Mouse (Mus musculus) left cerebral cortex, postnatal 4 days (tissue): Measurements from ENCODE around the gene Rfx6. TPM values are rescaled to one million over a fixed set of nuclear protein-coding genes. Genes with fewer than 3 reads are reported as not detected.

Source experiments
- DNase-seq: peaks from one replicate; pipeline ENCODE4 v3.0.0-alpha.2; 2022
- intact Hi-C: fragments of 180-260 bp; cut with DNase I; formaldehyde crosslinking; loops from one replicate; pipeline ENCODE4 v1.15.1; 2025
- total RNA-seq, 2 experiments: library from RNA; stranded (reverse); gene quantifications; 2 replicates each; pipeline ENCODE4 v1.2.3; 2021

The Rfx6 gene
- total RNA-seq: not detected

DNA sequence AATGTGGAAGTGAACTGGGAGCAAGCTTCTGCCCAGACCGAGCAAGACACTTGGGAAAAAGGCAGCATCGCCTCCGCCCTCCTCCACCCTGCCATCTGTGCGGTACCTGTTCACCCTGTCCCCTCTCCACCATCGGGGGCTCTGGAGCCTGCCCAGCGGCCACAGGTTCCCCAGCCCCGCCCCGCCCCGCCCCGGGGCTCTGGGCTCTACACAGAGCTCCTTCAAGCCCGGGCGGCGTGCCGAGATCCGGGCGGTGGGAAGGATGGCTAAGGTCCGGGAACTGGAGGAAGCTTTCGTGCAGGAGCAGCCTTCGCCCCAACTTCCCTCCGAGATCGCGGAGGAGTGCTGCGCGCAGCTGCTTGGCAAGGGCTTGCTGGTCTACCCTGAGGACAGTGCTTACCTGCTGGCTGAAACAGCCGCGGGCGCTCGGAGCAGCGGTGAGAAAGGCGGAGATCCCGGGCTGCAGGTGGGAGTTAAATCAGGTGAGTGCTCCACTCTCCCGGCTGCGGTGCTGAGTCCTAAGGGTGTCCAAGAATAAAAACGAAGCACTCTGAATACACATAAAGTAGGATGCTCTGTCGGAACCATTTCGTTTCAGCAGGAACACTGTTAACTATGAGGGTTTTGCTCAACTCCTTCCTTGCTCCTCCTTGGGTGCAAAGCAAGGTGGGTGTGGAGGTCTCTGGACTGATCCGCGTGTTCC lies at the start of gene Rfx6:
Rfx6 (plus strand) TSS at position 209 of the 703 bp plus-strand sequence.
- intact Hi-C loops: no loop called here
- peak; percentile 26 for DNase-seq

DNA sequence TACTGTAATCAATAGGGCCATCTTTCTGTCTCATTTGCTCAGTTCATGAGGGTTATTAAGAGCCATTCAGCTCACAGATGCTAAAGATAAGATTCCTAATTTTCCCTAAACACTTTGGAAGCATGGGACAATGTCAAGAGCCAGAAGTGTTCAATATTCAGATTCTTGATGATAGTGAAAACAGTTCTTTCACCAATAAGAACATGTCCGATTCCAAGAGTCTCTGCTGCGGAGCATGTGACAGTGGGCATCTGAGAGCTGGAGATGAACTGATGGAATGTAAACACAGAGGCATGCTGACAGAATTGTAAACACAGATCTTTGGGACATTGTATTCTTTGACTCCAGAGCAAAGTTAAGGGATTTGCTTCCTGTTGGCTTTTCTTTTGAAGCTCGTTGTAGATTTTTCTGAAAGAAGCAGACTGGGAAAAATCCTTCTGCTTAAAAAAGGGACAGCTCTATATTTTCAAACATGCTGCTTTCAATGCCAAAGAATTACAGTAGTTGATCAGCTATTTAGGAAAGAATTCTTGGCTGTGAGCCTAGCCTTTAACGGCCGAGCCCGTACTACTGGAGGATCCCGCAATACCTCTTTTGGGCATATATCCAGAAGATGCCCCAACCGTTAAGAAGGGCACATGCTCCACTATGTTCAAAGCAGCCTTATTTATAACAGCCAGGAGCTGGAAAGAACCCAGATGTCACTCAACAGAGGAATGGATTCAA lies 46.0 kb upstream of the Rfx6 start, which contains the start of gene Gprc6a:
Gprc6a (minus strand) TSS at position 51 of the 726 bp plus-strand sequence.
- intact Hi-C loops: no loop called here
- DNase-seq: no peak

DNA sequence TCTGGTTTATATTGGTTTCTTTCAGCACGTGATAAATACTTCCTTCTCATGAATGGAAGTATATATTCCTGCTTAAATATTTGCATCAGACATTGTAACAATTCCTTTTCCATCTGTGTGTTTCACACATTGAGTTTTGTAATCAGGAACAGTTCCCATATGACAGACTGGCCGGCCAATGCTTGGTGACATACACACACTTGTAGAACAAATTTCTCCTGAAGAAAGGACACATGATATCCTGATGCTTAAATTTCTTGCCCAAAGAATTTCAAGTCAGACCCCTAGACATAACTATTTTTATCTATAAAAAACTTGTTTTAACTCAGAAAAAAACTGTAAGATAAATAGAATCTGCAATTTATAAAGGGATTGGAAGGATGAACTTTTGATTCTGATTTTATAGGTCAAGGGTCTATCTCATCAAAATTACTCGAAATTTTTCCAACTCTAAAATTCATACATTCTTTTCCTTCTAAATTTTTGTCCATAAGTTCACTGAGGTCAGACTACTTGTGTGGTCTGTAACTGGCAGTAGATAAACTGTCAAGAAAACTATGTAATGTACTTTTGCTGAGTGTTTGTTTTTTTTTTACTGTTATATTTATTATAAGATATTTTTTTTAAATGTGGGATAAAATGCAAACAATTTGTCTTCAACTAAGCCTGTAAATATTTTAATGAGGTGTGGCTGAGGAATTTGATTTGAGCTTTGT lies 27.9 kb upstream of the Rfx6 start:
- intact Hi-C loops: loop anchor here (5.0 kb wide), 1 partner anchor 52 kb away; no protein-coding TSS in a partner anchor
- DNase-seq: no peak

DNA sequence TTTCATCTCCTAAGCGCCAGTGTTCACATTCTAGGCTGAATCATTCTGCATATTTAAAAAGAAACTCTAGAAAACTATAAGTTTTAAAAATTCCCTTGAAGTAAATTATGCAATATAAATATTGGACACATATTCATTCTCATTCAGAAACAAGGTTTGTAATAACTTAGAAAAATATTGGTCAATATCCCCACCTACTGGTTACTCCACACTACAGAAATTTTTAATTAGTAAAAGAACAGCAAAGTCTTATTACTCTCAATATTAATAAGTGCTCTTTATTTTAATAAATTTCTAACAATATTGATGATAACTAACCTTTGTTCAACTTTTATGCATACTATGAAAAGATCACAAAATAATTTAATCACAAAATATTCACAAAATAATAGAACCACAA lies 20.2 kb upstream of the Rfx6 start:
- DNase-seq: no peak
- intact Hi-C loops: loop anchor here (5.0 kb wide), 1 partner anchor 105 kb away; no protein-coding TSS in a partner anchor

DNA sequence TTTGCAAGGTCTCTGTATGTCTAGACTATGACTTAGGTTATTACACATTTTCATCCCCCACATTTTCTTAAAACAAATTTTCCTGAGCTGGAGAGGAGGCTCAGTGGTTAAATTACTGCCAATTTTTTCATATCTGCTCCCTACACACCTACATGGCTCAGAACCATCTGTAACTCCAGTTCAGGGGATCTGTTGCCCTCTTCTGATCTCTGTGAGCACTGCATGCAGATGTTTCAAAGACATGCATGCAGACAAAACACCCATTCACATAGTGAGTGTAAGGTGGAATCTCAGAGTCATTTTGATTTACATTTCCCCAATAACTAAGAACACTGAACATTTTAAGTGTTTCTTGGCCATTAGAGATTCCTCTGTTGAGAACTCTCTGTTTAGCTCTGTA lies 8.2 kb upstream of the Rfx6 start:
- no peak for DNase-seq
- intact Hi-C loops: no loop called here

DNA sequence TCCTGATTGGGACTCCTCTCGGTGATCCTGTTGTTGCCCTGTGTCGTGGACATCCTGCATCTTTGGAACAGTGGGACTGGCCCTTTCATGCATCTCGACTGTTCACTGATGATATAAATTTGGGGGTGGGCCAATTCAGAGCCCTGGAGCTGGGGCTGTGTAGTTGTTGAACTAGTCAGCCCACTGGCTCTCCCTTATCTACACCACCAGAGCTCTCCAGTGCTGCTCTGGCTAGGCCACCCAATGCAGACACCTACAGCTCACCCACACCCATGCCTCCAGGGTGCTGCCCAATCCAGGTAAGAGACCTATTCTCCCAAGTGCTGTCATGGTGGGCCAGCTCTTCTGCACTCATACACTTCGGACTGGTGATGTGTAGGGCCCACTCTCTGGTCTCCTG lies 6.0 kb upstream of the Rfx6 start:
- intact Hi-C loops: no loop called here
- DNase-seq: no peak

DNA sequence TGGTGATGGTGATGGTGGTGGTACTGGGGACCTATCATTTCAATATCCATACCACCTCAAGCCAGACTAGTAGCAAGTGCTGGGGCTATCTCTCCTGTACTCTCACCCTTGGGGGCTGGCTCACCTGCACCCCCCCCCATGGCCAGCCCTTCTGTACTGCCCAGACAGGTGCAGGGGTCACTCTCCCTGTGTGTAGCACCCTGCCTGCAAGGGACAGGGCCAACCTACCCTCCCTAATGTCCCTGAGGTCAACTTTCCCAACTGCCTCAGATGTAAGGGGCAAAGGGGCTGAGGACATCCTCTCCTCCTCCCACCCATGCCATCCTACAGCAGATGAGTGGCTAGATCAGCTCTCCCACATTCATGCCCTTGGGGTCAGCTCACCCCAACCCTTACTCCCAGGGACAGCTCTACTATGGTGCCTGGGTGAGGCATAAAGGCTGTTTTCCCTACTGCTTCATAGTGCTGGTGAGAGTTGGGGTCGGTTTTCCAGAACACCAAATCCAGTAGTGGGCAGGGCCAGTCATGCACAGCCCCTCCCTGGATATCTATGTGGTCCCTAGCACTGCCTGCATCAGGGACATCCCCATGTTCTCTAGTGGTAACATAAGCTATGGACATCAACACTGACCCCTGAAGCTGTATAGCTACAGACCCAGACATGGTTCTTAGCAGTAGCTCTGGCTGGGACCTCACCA lies 5.3 kb upstream of the Rfx6 start:
- no peak for DNase-seq
- intact Hi-C loops: no loop called here

DNA sequence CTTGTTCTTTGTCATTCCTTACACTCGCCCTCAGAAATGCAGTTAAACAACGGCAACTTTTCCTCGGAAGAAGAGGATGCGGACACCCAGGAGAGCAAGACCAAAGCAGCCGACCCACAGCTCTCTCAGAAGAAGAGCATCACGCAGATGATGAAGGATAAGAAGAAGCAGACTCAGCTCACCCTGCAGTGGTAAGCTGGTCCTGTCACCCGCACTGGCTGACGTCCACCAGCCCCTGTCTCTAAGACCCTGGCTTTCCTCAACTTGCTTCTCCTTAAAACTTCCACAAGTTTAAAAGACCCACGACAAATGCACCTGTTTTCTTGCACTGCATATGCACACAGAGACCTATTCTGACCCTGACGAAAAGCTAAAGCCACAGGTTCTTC lies 689 bp downstream of the Rfx6 start:
- no peak for DNase-seq
- intact Hi-C loops: no loop called here

DNA sequence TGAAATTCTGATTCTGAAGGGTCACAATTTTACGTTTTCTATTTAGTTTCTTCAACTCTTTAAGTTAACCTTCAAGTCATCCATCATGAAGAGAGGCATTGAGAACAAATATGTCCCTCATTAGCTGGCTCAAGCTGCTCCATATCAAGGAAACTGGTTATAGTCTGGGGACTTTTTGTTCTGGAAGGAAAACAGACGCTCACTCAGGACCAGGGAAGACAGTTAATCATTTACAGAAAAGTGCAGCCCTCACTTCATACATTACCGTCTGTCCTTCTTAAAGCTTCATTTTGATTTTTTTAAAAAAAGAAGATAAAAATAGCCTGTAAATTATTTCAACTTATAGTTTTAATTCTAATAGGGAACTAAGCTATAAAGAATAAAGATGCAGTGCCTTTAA lies 43.3 kb downstream of the Rfx6 start:
- no peak for DNase-seq
- intact Hi-C loops: no loop called here

DNA sequence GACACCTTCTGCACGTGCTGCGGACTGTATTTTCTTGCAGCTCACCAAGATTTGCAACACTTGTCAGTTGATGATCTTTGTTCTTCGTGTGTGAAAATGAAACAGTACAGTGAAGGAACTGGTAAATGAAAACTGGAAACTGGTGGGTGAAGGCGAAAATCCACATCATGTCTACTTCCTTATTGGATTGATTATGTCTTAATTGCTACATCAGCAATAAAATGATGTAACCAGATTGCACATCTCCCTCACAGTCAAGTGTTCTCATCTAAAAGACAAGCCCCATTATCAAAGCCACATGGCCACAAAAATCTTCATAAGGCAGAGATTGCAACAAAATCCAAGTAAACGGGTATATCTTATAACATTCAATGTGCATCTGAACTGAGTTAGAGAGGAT lies 83.9 kb downstream of the Rfx6 start:
- DNase-seq: no peak
- intact Hi-C loops: loop anchor here (10.0 kb wide), 1 partner anchor 67 kb away; no protein-coding TSS in a partner anchor

DNA sequence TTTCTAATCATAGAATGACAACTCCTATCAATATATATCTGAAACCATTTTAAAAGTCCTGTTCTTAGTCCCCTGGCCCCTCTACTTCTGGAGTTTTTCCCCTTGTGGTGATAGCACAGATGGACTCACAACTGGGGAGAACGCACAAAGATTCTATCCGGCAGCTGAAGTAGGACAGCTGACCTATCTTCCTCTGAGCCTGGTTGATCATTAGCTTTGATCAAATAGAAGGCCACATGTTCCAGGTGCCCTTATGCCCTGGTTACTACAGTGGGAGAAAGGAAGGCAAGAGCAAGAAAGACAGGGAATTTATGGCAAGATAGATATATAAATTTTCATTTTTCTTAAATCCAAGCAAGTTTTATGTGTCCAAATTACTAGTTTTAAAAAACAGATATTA lies 85.7 kb downstream of the Rfx6 start:
- intact Hi-C loops: loop anchor here (10.0 kb wide), 1 partner anchor 68 kb away; no protein-coding TSS in a partner anchor
- no peak for DNase-seq

DNA sequence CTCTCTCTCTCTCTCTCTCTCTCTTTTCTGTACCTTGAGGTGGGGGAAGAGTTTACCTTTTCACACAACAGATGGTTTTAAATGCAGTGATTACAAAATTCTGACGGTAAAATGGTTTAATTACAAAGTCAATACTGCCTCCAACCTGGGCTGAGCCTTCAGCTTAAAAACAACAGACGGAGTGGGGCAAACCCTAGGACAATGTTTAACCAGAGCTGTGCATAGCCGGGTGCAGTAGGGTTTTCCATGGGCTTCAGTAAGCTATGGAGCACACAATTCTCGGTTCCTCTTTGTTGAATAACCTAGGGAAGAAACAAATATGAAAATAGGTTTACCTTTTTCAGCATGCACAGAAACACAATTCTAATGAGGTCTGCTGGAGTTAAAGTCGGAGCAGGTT lies 90.9 kb downstream of the Rfx6 start:
- intact Hi-C loops: loop anchor here (10.0 kb wide), 1 partner anchor 74 kb away; no protein-coding TSS in a partner anchor
- no peak for DNase-seq

DNA sequence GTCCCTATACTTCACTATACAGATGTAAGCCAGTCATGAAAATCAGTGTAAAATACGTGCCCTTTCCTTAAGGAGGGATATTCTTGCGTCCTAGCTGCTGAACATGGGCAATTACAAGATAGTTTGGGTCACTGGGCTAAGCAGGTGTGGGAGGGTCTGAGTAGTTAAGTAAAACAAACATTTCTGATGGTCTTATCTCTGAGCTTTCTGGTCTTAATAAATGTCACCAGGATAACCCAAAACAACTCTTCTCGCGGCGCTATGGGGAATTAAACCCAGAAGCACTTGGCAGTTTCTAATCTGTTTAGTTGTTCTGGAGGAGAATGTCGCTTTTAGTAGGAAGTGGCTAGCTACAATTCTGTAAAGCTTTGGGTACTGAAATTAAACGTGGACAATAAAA lies 91.7 kb downstream of the Rfx6 start:
- DNase-seq: no peak
- intact Hi-C loops: loop anchor here (10.0 kb wide), 1 partner anchor 74 kb away; no protein-coding TSS in a partner anchor

DNA sequence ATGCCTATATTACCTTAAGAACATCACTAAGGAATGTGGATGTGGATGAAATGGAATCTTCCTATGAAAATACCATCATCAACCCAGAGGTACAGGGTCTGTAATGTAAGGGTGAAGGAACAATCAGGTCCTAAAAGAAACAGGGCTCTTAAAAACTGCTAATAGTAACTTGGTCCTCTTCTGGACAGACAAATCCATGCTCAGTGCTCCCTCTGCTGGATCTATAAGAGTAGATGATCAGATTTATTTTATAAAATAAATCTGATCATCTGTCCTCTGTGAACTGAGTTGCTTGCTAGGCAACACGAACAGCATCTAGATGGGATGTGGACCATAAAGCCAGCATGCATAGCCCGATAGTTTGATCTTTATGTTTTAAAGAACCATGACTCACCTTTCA lies 102.1 kb downstream of the Rfx6 start:
- DNase-seq: no peak
- intact Hi-C loops: loop anchor here (10.0 kb wide), 2 partner anchors 185 to 225 kb away; partner anchors contain the start of gene Fam162b

Other genes with a start within 250 kb of the Rfx6 start
- not detected for gene Gm49339, start 197.1 kb upstream of the Rfx6 start, total RNA-seq
- under 1 TPM; 0.50 to 0.62 TPM for gene Lilr4b, start 197.1 kb upstream of the Rfx6 start, total RNA-seq
- 1 to 10 TPM in 1 of 2 experiments, under 1 TPM in 1; 0.74 to 1.0 TPM for gene Lilrb4a, start 186.8 kb upstream of the Rfx6 start, total RNA-seq
- under 1 TPM in 1 of 2 experiments, not detected in 1; 0.60 TPM for gene Fam162b, start 87.2 kb upstream of the Rfx6 start, total RNA-seq
- not detected for gene Gprc6a, start 46.3 kb upstream of the Rfx6 start, total RNA-seq